8 mouse cellular contexts compared by ENCODE assay signal in the genomic region with DNA sequence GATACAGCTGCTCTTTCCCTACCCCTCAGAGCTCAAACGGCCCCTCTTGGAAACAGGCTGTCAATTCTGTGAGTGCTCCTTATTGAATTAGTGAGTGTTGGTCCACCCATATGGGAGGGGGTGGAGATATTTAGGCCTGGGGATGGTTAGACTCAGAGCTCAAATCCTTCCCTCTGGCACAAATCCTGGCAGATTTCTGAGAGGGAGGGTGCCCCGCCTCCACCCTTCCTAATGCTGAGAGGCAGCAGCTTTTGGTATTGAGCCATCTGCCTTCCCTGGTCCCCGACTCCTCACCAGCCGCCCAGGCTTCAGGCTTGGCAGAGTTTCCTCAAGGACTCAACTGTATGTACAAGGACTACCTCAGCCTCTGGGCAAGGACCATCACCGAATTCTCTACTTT. TPM values are rescaled to one million over a fixed set of nuclear protein-coding genes. Genes with fewer than 3 reads are reported as not detected.
DNase-seq lines count a peak whose midpoint lies in the region; ATAC-seq and TF ChIP-seq lines count a peak whose summit lies in the region.
"Had no signal": no experiment of that assay in that cellular context is flagged by ENCODE, and none has a peak within 500 bp of the region (broad histone marks: within the 10 kb centered on the region; RNA-seq: fewer than 3 reads in every experiment).

No protein-coding gene starts in this region.

- peak; percentile 91 for DNase-seq in brain, adult 2 months (ENCODE audit: low read depth, low spot score)
- DNase-seq in thymus, adult 18-20 months, result no peak
- DNase-seq in thymus, adult 2 months, result no peak

- H3K4me3 ChIP-seq in intestine, embryonic 15.5 days (replicated peaks), result no peak overlapping the region
- no peak overlapping the region for H3K4me3 ChIP-seq in intestine, postnatal 0 days (ENCODE audit: low read depth, low read length)
- H3K4me3 ChIP-seq in forebrain, embryonic 16.5 days (replicated peaks; ENCODE audit: low read length), result no peak overlapping the region
- no peak overlapping the region for H3K4me3 ChIP-seq in midbrain, embryonic 16.5 days (ENCODE audit: low read depth, low read length)
- no peak overlapping the region for H3K4me3 ChIP-seq in thymus, adult 2 months (ENCODE audit: control insufficient read depth, insufficient read depth, low read length)

- no peak for TF ChIP-seq POLR2A in thymus, adult 2 months (IDR thresholded peaks at IDR 0.05; ENCODE audit: control insufficient read depth, extremely low read depth, insufficient read depth, low read length, poor library complexity)

- peaks cover 4% of the 10 kb centered on the region; the same call in 1 of the 2 replicates for H3K4me1 ChIP-seq in intestine, embryonic 15.5 days (replicated peaks)
- peaks cover 4% of the 10 kb centered on the region for H3K4me1 ChIP-seq in intestine, postnatal 0 days (replicated peaks; ENCODE audit: control insufficient read depth, insufficient read depth, low read length)
- H3K4me1 ChIP-seq in forebrain, embryonic 16.5 days (replicated peaks; ENCODE audit: control insufficient read depth, insufficient read depth, low read length), result peaks cover 30% of the 10 kb centered on the region
- H3K4me1 ChIP-seq in midbrain, embryonic 16.5 days (ENCODE audit: control insufficient read depth, insufficient read depth, low read length), result peaks cover 12% of the 10 kb centered on the region
- peaks cover 5% of the 10 kb centered on the region for H3K4me1 ChIP-seq in thymus, adult 2 months (replicated peaks; ENCODE audit: control insufficient read depth, insufficient read depth, low read length)

- peak; percentile 16; the same call in 1 of the 2 replicates for ATAC-seq in intestine, embryonic 15.5 days
- ATAC-seq in intestine, postnatal 0 days, result no peak
- peak; percentile 27 for ATAC-seq in forebrain, embryonic 16.5 days
- ATAC-seq in midbrain, embryonic 16.5 days, result no peak

- no peak overlapping the region for H3K27ac ChIP-seq in intestine, embryonic 15.5 days
- H3K27ac ChIP-seq in intestine, postnatal 0 days (ENCODE audit: low read depth, low read length), result no peak overlapping the region
- H3K27ac ChIP-seq in forebrain, embryonic 16.5 days (ENCODE audit: low read length), result peak overlapping the region; percentile 68
- 0 out of 2 replicates have a peak overlapping the region, but pooled peaks have one; percentile 23 for H3K27ac ChIP-seq in midbrain, embryonic 16.5 days (ENCODE audit: low read length)
- H3K27ac ChIP-seq in thymus, adult 2 months (ENCODE audit: control insufficient read depth, insufficient read depth, low read length), result no peak overlapping the region

- 55% methylated on average over 5 of the region's 5 CpGs for WGBS in intestine, embryonic 15.5 days
- WGBS in intestine, postnatal 0 days, result 57% methylated on average over 5 of the region's 5 CpGs
- 37% methylated on average over 5 of the region's 5 CpGs for WGBS in forebrain, embryonic 16.5 days
- WGBS in midbrain, embryonic 16.5 days, result 40% methylated on average over 5 of the region's 5 CpGs
- 94% methylated on average over 5 of the region's 5 CpGs for WGBS in thymus, adult 2 months

- H3K36me3 ChIP-seq in intestine, embryonic 15.5 days, result no peaks in the 10 kb centered on the region
- no peaks in the 10 kb centered on the region; the same call in 1 of the 2 replicates for H3K36me3 ChIP-seq in intestine, postnatal 0 days (ENCODE audit: control insufficient read depth, insufficient read depth)
- H3K36me3 ChIP-seq in forebrain, embryonic 16.5 days (ENCODE audit: control insufficient read depth, insufficient read depth), result no peaks in the 10 kb centered on the region
- H3K36me3 ChIP-seq in midbrain, embryonic 16.5 days (ENCODE audit: control insufficient read depth, insufficient read depth, low read length), result peaks cover 2% of the 10 kb centered on the region; the same call in 1 of the 2 replicates
- H3K36me3 ChIP-seq in thymus, adult 2 months (ENCODE audit: control insufficient read depth, insufficient read depth, low read length), result 0 out of 2 replicates have a peak, but pooled peaks cover 3% of the 10 kb centered on the region

- H3K9ac ChIP-seq in intestine, embryonic 15.5 days, result no peak overlapping the region
- no peak overlapping the region for H3K9ac ChIP-seq in intestine, postnatal 0 days (ENCODE audit: low read depth, low read length)
- no peak overlapping the region for H3K9ac ChIP-seq in forebrain, embryonic 16.5 days (replicated peaks; ENCODE audit: low read depth, low read length)
- no peak overlapping the region for H3K9ac ChIP-seq in midbrain, embryonic 16.5 days (ENCODE audit: low read depth, low read length)

- H3K27me3 ChIP-seq in intestine, embryonic 15.5 days (replicated peaks), result no peaks in the 10 kb centered on the region
- H3K27me3 ChIP-seq in intestine, postnatal 0 days (replicated peaks; ENCODE audit: control insufficient read depth, insufficient read depth, low read length), result no peaks in the 10 kb centered on the region
- H3K27me3 ChIP-seq in forebrain, embryonic 16.5 days (replicated peaks; ENCODE audit: control insufficient read depth, insufficient read depth, low read length), result no peaks in the 10 kb centered on the region
- H3K27me3 ChIP-seq in midbrain, embryonic 16.5 days (ENCODE audit: control insufficient read depth, insufficient read depth, low read depth, low read length), result no peaks in the 10 kb centered on the region
- H3K27me3 ChIP-seq in thymus, adult 2 months (ENCODE audit: control insufficient read depth, insufficient read depth, low read length), result no peaks in the 10 kb centered on the region

- TF ChIP-seq CTCF in intestine, postnatal 0 days (IDR thresholded peaks at IDR 0.05; ENCODE audit: low read depth), result no peak
- TF ChIP-seq CTCF in thymus, adult 2 months (IDR thresholded peaks at IDR 0.05; ENCODE audit: borderline replicate concordance, control insufficient read depth, extremely low read depth, insufficient read depth, low read length, poor library complexity), result no peak

- no peak overlapping the region for H3K4me2 ChIP-seq in intestine, embryonic 15.5 days (replicated peaks)
- no peak overlapping the region for H3K4me2 ChIP-seq in intestine, postnatal 0 days (replicated peaks; ENCODE audit: low read depth)
- no peak overlapping the region for H3K4me2 ChIP-seq in forebrain, embryonic 16.5 days (ENCODE audit: low read length)
- no peak overlapping the region for H3K4me2 ChIP-seq in midbrain, embryonic 16.5 days (ENCODE audit: low read length)

- H3K9me3 ChIP-seq in intestine, embryonic 15.5 days, result 0 out of 2 replicates have a peak, but pooled peaks cover 4% of the 10 kb centered on the region
- no peaks in the 10 kb centered on the region for H3K9me3 ChIP-seq in intestine, postnatal 0 days (ENCODE audit: control insufficient read depth)
- 0 out of 2 replicates have a peak, but pooled peaks cover 2% of the 10 kb centered on the region for H3K9me3 ChIP-seq in forebrain, embryonic 16.5 days (ENCODE audit: control insufficient read depth, low read length)
- no peaks in the 10 kb centered on the region for H3K9me3 ChIP-seq in midbrain, embryonic 16.5 days (replicated peaks; ENCODE audit: control insufficient read depth, low read length, poor library complexity, severe bottlenecking)

RNA-seq across cellular contexts. Expression of a gene that starts 1.9 kb away (rescaled TPM):
- polyA plus RNA-seq in intestine, embryonic 15.5 days (2015; fragmentation: Nextera tagmentation; extraction: Ambion mirVana), result 39.6 and 42.5 TPM in 2 replicates
- 14.7 and 18.5 TPM in 2 replicates for polyA plus RNA-seq in intestine, postnatal 0 days (2015; fragmentation: Nextera tagmentation; extraction: Ambion mirVana)
- polyA plus RNA-seq in forebrain, embryonic 16.5 days (2015; fragmentation: Nextera tagmentation; extraction: Ambion mirVana), result 88.8 and 93.7 TPM in 2 replicates
- polyA plus RNA-seq in midbrain, embryonic 16.5 days (2015; fragmentation: Nextera tagmentation; extraction: Ambion mirVana), result 75.1 and 77.5 TPM in 2 replicates
- polyA plus RNA-seq in thymus, adult 2 months (2012; rRNA removed), result 179 and 196 TPM in 2 replicates

RNA-seq across cellular contexts. Expression of a gene that starts 9.3 kb away (rescaled TPM):
- polyA plus RNA-seq in intestine, embryonic 15.5 days (2015; fragmentation: Nextera tagmentation; extraction: Ambion mirVana), result 42.7 and 45.5 TPM in 2 replicates
- polyA plus RNA-seq in intestine, postnatal 0 days (2015; fragmentation: Nextera tagmentation; extraction: Ambion mirVana), result 32.4 and 39.1 TPM in 2 replicates
- polyA plus RNA-seq in forebrain, embryonic 16.5 days (2015; fragmentation: Nextera tagmentation; extraction: Ambion mirVana), result 177 and 182 TPM in 2 replicates
- polyA plus RNA-seq in midbrain, embryonic 16.5 days (2015; fragmentation: Nextera tagmentation; extraction: Ambion mirVana), result 139 and 149 TPM in 2 replicates
- polyA plus RNA-seq in thymus, adult 2 months (2012; rRNA removed), result 36.8 and 41.5 TPM in 2 replicates

RNA-seq across cellular contexts. Expression of a gene that starts 30.1 kb away (rescaled TPM):
- not detected in 2 replicates for polyA plus RNA-seq in intestine, embryonic 15.5 days (2015; fragmentation: Nextera tagmentation; extraction: Ambion mirVana)
- 0.08 TPM in 1 of 2 replicates, not detected in the other for polyA plus RNA-seq in intestine, postnatal 0 days (2015; fragmentation: Nextera tagmentation; extraction: Ambion mirVana)
- polyA plus RNA-seq in forebrain, embryonic 16.5 days (2015; fragmentation: Nextera tagmentation; extraction: Ambion mirVana), result not detected in 2 replicates
- polyA plus RNA-seq in midbrain, embryonic 16.5 days (2015; fragmentation: Nextera tagmentation; extraction: Ambion mirVana), result not detected in 2 replicates
- polyA plus RNA-seq in thymus, adult 2 months (2012; rRNA removed), result 0.14 and 0.22 TPM in 2 replicates
- polyA plus RNA-seq: frontal cortex, adult 2 months had no signal

RNA-seq across cellular contexts. Expression of a gene that starts 44.0 kb away (rescaled TPM):
- 2.6 and 2.7 TPM in 2 replicates for polyA plus RNA-seq in intestine, embryonic 15.5 days (2015; fragmentation: Nextera tagmentation; extraction: Ambion mirVana)
- 4.1 and 5.1 TPM in 2 replicates for polyA plus RNA-seq in intestine, postnatal 0 days (2015; fragmentation: Nextera tagmentation; extraction: Ambion mirVana)
- polyA plus RNA-seq in forebrain, embryonic 16.5 days (2015; fragmentation: Nextera tagmentation; extraction: Ambion mirVana), result 3.8 and 4.0 TPM in 2 replicates
- 3.5 and 5.2 TPM in 2 replicates for polyA plus RNA-seq in midbrain, embryonic 16.5 days (2015; fragmentation: Nextera tagmentation; extraction: Ambion mirVana)
- 34.4 and 37.7 TPM in 2 replicates for polyA plus RNA-seq in thymus, adult 2 months (2012; rRNA removed)

RNA-seq across cellular contexts. Expression of a gene that starts 48.8 kb away (rescaled TPM):
- 195 and 202 TPM in 2 replicates for polyA plus RNA-seq in intestine, embryonic 15.5 days (2015; fragmentation: Nextera tagmentation; extraction: Ambion mirVana)
- 95.5 and 96.2 TPM in 2 replicates for polyA plus RNA-seq in intestine, postnatal 0 days (2015; fragmentation: Nextera tagmentation; extraction: Ambion mirVana)
- polyA plus RNA-seq in forebrain, embryonic 16.5 days (2015; fragmentation: Nextera tagmentation; extraction: Ambion mirVana), result 197 and 201 TPM in 2 replicates
- polyA plus RNA-seq in midbrain, embryonic 16.5 days (2015; fragmentation: Nextera tagmentation; extraction: Ambion mirVana), result 175 and 182 TPM in 2 replicates
- polyA plus RNA-seq in thymus, adult 2 months (2012; rRNA removed), result 293 and 303 TPM in 2 replicates

Comparison
In these comparisons a context has a peak if more than half of its experiments do, and no peak if none do; other contexts are left out.
1. ATAC-seq: peak in intestine, embryonic 15.5 days (single experiment) and forebrain, embryonic 16.5 days (single experiment); none in intestine, postnatal 0 days (single experiment) and midbrain, embryonic 16.5 days (single experiment).
2. H3K27ac ChIP-seq: peak in forebrain, embryonic 16.5 days (single experiment) and midbrain, embryonic 16.5 days (single experiment); none in intestine, embryonic 15.5 days (single experiment), intestine, postnatal 0 days (single experiment) and thymus, adult 2 months (single experiment).